ENCODE assay signal across 15 mouse cellular contexts in the genomic region with DNA sequence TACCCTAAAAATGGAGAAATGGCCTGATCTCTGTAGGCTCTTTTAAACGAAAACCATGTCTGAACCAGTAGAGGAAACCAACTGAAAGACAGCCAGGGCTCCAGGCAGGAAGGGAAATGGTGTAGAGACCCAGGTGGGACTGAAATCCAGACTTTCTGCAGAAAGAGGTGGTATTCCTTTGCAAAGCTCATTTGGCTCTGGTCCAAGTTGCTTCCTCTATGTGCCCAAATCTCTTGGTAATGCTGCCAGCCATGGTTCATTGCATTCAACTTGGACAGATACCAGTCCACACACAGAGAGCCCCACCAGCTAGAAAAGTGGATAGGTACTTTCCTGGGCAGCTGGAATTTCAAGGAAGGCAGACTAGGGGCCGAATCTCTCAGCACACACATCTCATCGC.
"Had no signal": no experiment of that assay in that cellular context is flagged by ENCODE, and none has a peak within 500 bp of the region (broad histone marks: within the 10 kb centered on the region; RNA-seq: fewer than 3 reads in every experiment).

No protein-coding gene starts in this region.

- ATAC-seq: hindbrain, postnatal 0 days; intestine, embryonic 16.5 days; liver, embryonic 12.5 days had no signal

- DNase-seq: gastrocnemius, postnatal 14 days; gastrocnemius, postnatal 36 days; heart, adult 11 months; heart, adult 2 months; heart, postnatal 14 days; heart, postnatal 36 days; kidney, adult 11 months; kidney, adult 8-10 months; kidney, postnatal 10 days; kidney, postnatal 25 days; layer of hippocampus, adult 9-11 months; layer of hippocampus, postnatal 36 days had no signal
